Mouse (Mus musculus) hindbrain, embryonic 11.5 days (tissue): ENCODE measurements around the gene 2310061I04Rik. TPM values are rescaled to one million over a fixed set of nuclear protein-coding genes. Genes with fewer than 3 reads are reported as not detected.

Experiments used
- ATAC-seq: fragments of 200-750 bp; cut with Nextera tagmentation; 2 replicates; pipeline ENCODE4 v1.8.0; 2017; ENCODE audit warnings: mild to moderate bottlenecking, moderate TSS enrichment, moderate library complexity; ENCODE audit not compliant: low FRiP score
- DNase-seq: peaks from one replicate; pipeline ENCODE4 v3.0.0-alpha.2; 2015; ENCODE audit warnings: low spot score
- H3K27ac ChIP-seq: fragments of 300-500 bp; sonication (generic); 2 replicates; pipeline ENCODE4 v1.5.1; 2014; ENCODE audit warnings: mild to moderate bottlenecking, low read depth, low read length
- H3K27me3 ChIP-seq: fragments of 300-500 bp; sonication (generic); 2 replicates; pipeline ENCODE4 v1.6.1; 2014; ENCODE audit warnings: mild to moderate bottlenecking, low read length, moderate library complexity, mixed read lengths; ENCODE audit not compliant: control insufficient read depth, insufficient read depth
- H3K36me3 ChIP-seq: fragments of 300-500 bp; sonication (generic); 2 replicates; pipeline ENCODE4 v1.6.1; 2014; ENCODE audit warnings: mild to moderate bottlenecking, low read length, moderate library complexity, mixed read lengths; ENCODE audit not compliant: control insufficient read depth, insufficient read depth
- H3K4me1 ChIP-seq: fragments of 300-500 bp; sonication (generic); replicated peaks from 2 replicates; pipeline ENCODE4 v1.6.1; 2014; ENCODE audit warnings: low read length, mixed read lengths; ENCODE audit not compliant: control insufficient read depth, insufficient read depth
- H3K4me2 ChIP-seq: fragments of 300-500 bp; sonication (generic); replicated peaks from 2 replicates; pipeline ENCODE4 v1.6.1; 2014; ENCODE audit warnings: mild to moderate bottlenecking, low read depth, low read length
- H3K4me3 ChIP-seq: fragments of 300-500 bp; sonication (generic); 2 replicates; pipeline ENCODE4 v1.5.1; 2014; ENCODE audit warnings: low read depth, low read length
- H3K9ac ChIP-seq: fragments of 300-500 bp; sonication (generic); 2 replicates; pipeline ENCODE4 v1.6.1; 2014; ENCODE audit warnings: low read depth, low read length
- H3K9me3 ChIP-seq: fragments of 300-500 bp; sonication (generic); 2 replicates; pipeline ENCODE4 v1.6.1; 2016; ENCODE audit warnings: low read length; ENCODE audit not compliant: control insufficient read depth
- WGBS: fragments of 180-500 bp; shearing (Covaris S2); extraction: QIAGEN DNeasy Blood & Tissue Kit; methylation state at CpG from one replicate; pipeline ENCODE4 v1.1.7; 2014; 5-methylcytosine and 5-hydroxymethylcytosine counted together
- polyA plus RNA-seq: library from polyadenylated mRNA; unstranded; fragments of >200 nt; fragmentation: Nextera tagmentation; extraction: Ambion mirVana; gene quantifications from 2 replicates; pipeline ENCODE4 v1.2.1, GENCODE M21; 2014

Gene 2310061I04Rik
- polyA plus RNA-seq, 1 experiment from 2014 or later, result 25.2 TPM

DNA sequence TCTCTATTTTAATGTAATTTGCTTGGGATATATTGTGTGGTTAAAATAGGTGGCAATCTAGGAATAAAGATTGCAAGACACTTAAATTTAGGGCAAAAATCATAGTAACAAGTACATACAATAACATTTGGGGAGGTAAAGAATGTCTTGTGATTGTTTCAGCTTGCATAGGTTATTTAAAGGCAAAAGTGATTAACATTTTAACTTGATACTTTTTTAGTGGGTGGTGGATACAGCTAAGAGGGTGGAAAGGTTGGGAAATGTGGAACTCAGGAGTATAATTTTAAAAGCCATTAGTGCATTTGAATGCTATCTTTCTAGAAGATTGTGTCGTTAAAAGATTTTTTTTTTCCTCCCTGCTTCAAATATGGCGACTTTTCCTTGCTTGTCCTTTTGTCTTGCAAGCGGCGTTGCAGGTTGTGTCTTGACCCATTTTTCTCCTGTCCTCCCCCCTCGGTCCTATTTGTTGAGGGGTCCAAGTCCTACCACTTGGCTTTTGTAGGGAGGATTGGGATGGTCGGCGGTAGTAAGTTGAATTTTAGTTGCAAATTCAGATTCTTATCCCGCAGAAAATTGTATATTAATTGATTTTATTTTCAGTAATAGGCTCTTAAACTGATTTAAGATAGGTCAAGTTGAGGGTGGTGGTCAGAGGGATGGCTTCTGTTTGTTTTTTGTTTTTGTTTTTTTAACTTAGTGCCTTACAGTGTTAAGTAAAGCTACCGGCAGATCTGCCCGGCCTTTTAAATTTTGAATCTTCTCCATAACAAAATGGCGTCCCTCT is 21.2 kb upstream of the 2310061I04Rik start:
- H3K27ac ChIP-seq, result peak overlapping the region; percentile 94
- peaks cover 4% of the 10 kb centered on the region for H3K4me1 ChIP-seq
- ATAC-seq (no peak), DNase-seq (peak; percentile 76)
- H3K9ac ChIP-seq, result peak overlapping the region; percentile 91
- H3K4me3 ChIP-seq, result peak overlapping the region; percentile 67
- H3K9me3 ChIP-seq, result no peaks in the 10 kb centered on the region
- H3K27me3 ChIP-seq, result no peaks in the 10 kb centered on the region
- peak overlapping the region; percentile 92 for H3K4me2 ChIP-seq
- 0% methylated on average over 11 of the region's 11 CpGs for WGBS
- no peaks in the 10 kb centered on the region for H3K36me3 ChIP-seq

DNA sequence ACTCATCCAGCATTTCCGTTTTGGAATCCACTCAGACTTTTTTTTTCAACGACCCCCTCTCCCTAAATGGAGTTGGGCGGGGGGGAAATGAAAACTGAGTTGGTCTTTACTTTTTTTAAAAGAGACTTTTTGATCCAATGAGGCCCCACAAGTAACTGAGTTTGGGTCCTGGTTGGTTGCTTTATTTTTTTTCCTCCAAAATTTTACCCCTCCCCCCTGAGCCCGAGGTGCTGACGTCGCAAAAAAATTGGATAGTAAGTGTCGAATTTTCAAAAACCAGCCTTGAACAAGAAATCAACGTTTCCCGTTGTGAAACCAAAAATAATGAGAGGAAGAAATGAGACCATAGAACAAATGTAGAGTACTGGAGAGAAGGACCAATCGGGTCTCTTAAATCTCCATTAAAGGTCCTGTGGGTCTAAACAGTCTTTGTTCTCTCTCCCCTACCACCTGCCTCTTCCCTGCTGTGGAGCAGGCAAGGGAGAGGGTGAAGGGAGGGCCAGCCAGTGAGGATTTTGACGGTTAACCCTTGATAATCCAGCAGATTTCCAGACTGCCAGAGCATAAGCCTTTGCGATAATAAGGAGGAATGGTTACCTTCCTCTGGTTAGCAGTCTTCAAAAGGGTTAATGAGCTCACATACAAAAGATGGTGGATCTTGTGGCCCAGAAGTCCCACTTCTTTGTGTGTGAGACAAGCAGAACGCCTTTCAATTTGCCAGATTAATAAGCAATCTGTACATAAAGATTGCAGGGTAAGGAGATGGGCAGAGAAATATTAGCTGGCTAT is 20.4 kb upstream of the 2310061I04Rik start:
- no peak for ATAC-seq

DNA sequence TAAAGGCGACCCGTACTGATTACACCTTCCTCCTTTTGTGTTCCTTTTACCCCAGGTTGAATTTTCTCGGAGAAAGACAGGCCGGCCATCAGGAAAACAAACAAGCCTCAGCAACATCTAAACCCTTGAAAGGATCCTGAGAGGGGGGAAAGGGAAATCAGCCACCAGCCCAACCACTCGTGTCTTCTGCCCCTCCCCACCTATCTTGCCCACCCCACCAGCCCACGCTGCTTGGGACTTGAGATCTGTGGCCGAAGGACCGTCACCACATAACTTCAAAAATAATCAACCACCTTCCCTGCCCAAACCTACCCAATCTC is 19.9 kb upstream of the 2310061I04Rik start:
- Histone ChIP-seq H3K9me3 (no peaks in the 10 kb centered on the region), H3K4me2 (peak overlapping the region; percentile 92), H3K4me1 (peaks cover 4% of the 10 kb centered on the region), H3K4me3 (peak overlapping the region; percentile 67), H3K36me3 (no peaks in the 10 kb centered on the region), H3K27me3 (no peaks in the 10 kb centered on the region), H3K9ac (peak overlapping the region; percentile 91), H3K27ac (peak overlapping the region; percentile 94)
- ATAC-seq, result no peak
- no peak for DNase-seq
- WGBS, result 0% methylated on average over 8 of the region's 8 CpGs

More for the DNA sequence above, 20.4 kb upstream of the 2310061I04Rik start:
- Histone ChIP-seq H3K9me3 (no peaks in the 10 kb centered on the region), H3K9ac (peak overlapping the region; percentile 91), H3K27me3 (no peaks in the 10 kb centered on the region), H3K27ac (peak overlapping the region; percentile 94), H3K36me3 (no peaks in the 10 kb centered on the region), H3K4me1 (peaks cover 4% of the 10 kb centered on the region), H3K4me2 (peak overlapping the region; percentile 92), H3K4me3 (peak overlapping the region; percentile 67)
- DNase-seq, result peak; percentile 83
- under 1% methylated on average over 13 of the region's 13 CpGs for WGBS

DNA sequence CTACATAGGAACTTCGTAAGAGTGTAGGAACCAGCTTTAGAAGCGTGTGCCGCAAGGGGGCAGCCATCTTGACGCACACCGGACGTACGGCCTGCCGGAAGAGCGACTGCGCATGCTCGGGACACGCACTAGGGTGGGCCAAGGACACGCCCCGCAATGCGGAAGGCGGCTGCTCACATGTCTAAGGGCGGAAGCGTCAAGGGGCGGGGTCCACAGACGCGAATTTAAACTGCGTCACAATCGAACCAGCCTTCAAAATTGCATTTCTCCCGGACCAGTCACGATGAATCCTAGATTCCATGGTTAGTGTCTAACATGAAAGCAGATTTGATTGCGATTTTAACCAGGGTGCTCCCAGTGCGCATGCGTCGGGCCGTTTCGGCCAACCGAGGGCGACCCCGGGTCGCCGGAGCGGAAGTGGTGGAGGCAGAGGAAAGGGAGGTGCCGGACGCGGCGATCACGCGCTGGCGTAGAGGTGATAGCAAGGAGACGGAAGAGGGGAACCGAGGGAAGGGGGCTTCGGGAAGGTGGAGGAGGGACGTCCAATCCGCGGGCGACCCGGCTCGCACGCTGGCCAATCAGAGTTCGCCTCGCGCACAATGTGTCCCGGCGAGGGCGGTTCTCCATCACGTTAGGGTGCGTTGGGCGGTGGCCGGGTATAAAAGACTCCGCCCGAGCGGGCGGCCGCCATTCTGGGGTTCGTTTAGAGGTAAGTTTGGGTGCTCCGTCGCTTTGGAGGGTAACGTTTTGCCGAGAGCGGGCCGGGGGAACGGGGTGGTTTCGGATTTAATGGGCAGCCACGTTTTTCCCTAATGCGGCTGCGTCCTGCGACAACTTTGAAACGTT is 19.3 kb upstream of the 2310061I04Rik start, which contains the start of the genes Mrps18b and Ppp1r10:
Gene Mrps18b, minus strand, starts transcription at position 93 of the 846 bp plus-strand sequence.
Gene Ppp1r10, plus strand, starts transcription at position 138 of the 846 bp plus-strand sequence.
- under 1% methylated on average over 78 of the region's 83 CpGs for WGBS

DNA sequence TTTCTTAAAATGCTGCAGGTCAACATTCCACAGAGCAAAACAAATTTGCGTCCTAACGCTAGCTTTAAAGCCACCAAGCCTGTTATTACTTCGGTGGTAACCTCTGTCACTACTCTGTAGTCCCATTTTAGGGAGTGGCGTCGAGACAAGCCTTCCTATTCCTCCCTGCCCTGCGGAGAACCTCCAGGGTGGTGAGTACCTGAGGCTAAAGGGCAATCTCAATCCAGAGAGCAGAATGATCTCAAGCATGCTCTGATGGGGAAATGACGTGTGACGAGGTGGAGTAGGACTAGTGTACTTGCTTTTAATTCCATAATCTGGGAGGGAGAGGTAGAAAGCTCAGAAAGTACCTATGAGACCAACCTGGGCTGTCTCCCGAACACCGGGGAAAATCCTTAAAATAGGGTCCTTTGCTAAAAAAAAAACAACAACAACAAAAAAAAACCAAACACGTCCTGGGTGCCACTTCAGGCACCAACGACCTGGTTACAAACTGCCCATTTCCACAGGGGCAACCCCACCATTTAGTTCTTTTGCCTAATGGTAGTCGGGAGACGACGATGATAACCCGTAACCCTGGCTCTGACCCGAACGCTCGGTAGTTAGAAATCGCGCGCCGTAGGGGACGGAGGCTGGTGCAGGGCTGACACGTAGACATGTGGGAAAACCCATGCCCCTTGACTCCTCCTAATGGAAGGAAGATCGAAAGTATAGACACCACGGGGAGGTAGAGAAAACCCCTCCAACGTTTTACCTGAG is 18.5 kb upstream of the 2310061I04Rik start:
- 4% methylated on average over 28 of the region's 28 CpGs for WGBS
- no peaks in the 10 kb centered on the region for H3K36me3 ChIP-seq
- peak overlapping the region; percentile 61 for H3K9ac ChIP-seq
- H3K9me3 ChIP-seq, result no peaks in the 10 kb centered on the region
- no peak for ATAC-seq
- peak overlapping the region; percentile 67 for H3K4me3 ChIP-seq
- H3K27ac ChIP-seq, result no peak overlapping the region
- DNase-seq, result no peak
- H3K27me3 ChIP-seq, result no peaks in the 10 kb centered on the region
- H3K4me2 ChIP-seq, result peak overlapping the region; percentile 64
- peaks cover 4% of the 10 kb centered on the region; the same call in 1 of the 2 replicates for H3K4me1 ChIP-seq

More for the DNA sequence above, 19.3 kb upstream of the 2310061I04Rik start, which contains the start of the genes Mrps18b and Ppp1r10:
- H3K27ac ChIP-seq, result peak within 1 kb of the TSS; percentile 94
- H3K9me3 ChIP-seq, result no peaks in the 10 kb centered on the region
- H3K4me2 ChIP-seq, result peak within 1 kb of the TSS; percentile 92
- peak; percentile 93 for ATAC-seq
- DNase-seq, result peak; percentile 98
- H3K9ac ChIP-seq, result peak within 1 kb of the TSS; percentile 91
- no peaks in the 10 kb centered on the region for H3K27me3 ChIP-seq
- H3K36me3 ChIP-seq, result no peaks in the 10 kb centered on the region
- H3K4me3 ChIP-seq, result peak within 1 kb of the TSS; percentile 67
- peaks cover 4% of the 10 kb centered on the region for H3K4me1 ChIP-seq

DNA sequence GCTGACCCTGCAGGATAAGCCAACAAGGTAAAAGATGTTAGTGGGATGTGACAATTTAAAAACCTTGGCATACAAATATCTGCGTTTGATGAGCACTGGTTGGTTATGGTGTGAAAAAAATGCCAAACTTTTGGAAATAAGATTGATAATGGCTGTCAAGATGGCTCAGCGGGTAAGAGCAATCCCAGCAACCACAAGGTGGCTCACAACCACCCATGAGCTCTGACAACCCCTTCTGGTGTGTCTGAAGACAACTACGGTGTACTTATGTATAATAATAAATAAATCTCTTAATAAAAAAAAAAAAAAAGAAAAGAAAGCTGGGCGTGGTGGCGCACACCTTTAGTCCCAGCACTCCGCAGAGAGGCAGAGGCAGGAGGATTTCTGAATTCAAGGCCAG is 17.7 kb upstream of the 2310061I04Rik start:
- Histone ChIP-seq H3K36me3 (no peaks in the 10 kb centered on the region), H3K4me1 (peaks cover 3% of the 10 kb centered on the region; the same call in 1 of the 2 replicates), H3K9ac (no peak overlapping the region), H3K4me3 (no peak overlapping the region; the same call in 1 of the 2 replicates), H3K27me3 (no peaks in the 10 kb centered on the region), H3K27ac (no peak overlapping the region), H3K9me3 (no peaks in the 10 kb centered on the region), H3K4me2 (0 out of 2 replicates have a peak overlapping the region, but pooled peaks have one; percentile 64)
- ATAC-seq, result no peak
- DNase-seq, result no peak
- WGBS, result 82% methylated on average over 6 of the region's 6 CpGs

DNA sequence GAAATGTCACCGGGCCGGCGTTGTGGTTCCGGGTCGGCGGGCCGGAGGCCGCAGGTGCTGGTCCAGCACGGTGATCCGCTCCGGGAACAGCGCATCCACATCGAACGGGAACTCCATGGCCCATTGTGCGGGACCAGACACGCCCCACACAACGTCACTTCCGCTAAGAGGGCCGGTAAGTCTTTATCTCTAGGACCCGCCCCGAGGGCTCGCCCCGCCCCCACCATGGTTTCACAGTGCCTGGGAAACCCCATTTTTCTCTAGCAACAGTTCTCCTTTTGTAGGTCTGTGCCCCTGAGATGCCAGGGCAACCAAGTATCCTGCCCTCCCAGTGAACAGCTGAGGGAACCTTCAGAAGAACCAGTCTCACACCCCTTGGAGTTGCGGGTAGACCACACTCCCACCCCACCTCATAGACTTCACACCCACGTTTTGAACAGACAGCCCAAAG is 12.7 kb upstream of the 2310061I04Rik start, which contains the start of gene Atat1:
Gene Atat1, minus strand, starts transcription at position 157 of the 451 bp plus-strand sequence.
- H3K9me3 ChIP-seq, result no peaks in the 10 kb centered on the region
- peak; percentile 99 for DNase-seq
- peak within 1 kb of the TSS; percentile 64 for H3K27ac ChIP-seq
- H3K4me1 ChIP-seq, result no peaks in the 10 kb centered on the region
- H3K9ac ChIP-seq, result peak within 1 kb of the TSS; percentile 79
- peak within 1 kb of the TSS; percentile 78 for H3K4me2 ChIP-seq
- peak within 1 kb of the TSS; percentile 74 for H3K4me3 ChIP-seq
- ATAC-seq, result peak; percentile 92
- H3K27me3 ChIP-seq, result no peaks in the 10 kb centered on the region
- WGBS, result 2% methylated on average over 25 of the region's 25 CpGs
- H3K36me3 ChIP-seq, result no peaks in the 10 kb centered on the region
